Mouse (Mus musculus) midbrain, embryonic 11.5 days (tissue): Measurements from ENCODE around the gene Brca2. TPM values are rescaled to one million over a fixed set of nuclear protein-coding genes. Genes with fewer than 3 reads are reported as not detected.
"Not testable (repeated sequence)": the region's sequence is repeated elsewhere in the genome, so short reads cannot be mapped to it uniquely, and the experiment has no call there.

Source experiments
- ATAC-seq: fragments of 200-750 bp; cut with Nextera tagmentation; 2 replicates; pipeline ENCODE4 v1.8.0; 2017; ENCODE audit warnings: moderate TSS enrichment, moderate library complexity; ENCODE audit not compliant: low FRiP score
- DNase-seq: peaks from one replicate; pipeline ENCODE4 v3.0.0; 2015; ENCODE audit warnings: low spot score; ENCODE audit errors: missing footprints
- H3K27ac ChIP-seq: fragments of 300-500 bp; sonication (generic); 2 replicates; pipeline ENCODE4 v1.5.1; 2014; ENCODE audit warnings: low read depth, low read length
- H3K27me3 ChIP-seq: fragments of 300-500 bp; sonication (generic); 2 replicates; pipeline ENCODE4 v1.6.1; 2014; ENCODE audit warnings: mild to moderate bottlenecking, low read length, moderate library complexity, mixed read lengths; ENCODE audit not compliant: control insufficient read depth, insufficient read depth
- H3K36me3 ChIP-seq: fragments of 300-500 bp; sonication (generic); 2 replicates; pipeline ENCODE4 v1.6.1; 2014; ENCODE audit warnings: mild to moderate bottlenecking, low read length, moderate library complexity, mixed read lengths; ENCODE audit not compliant: control insufficient read depth, insufficient read depth
- H3K4me1 ChIP-seq: fragments of 300-500 bp; sonication (generic); 2 replicates; pipeline ENCODE4 v1.6.1; 2014; ENCODE audit warnings: low read length; ENCODE audit not compliant: control insufficient read depth, insufficient read depth
- H3K4me2 ChIP-seq: fragments of 300-500 bp; sonication (generic); 2 replicates; pipeline ENCODE4 v1.6.1; 2014; ENCODE audit warnings: mild to moderate bottlenecking, moderate library complexity
- H3K4me3 ChIP-seq: fragments of 300-500 bp; sonication (generic); 2 replicates; pipeline ENCODE4 v1.5.1; 2014; ENCODE audit warnings: low read depth, low read length
- H3K9ac ChIP-seq: fragments of 300-500 bp; sonication (generic); 2 replicates; pipeline ENCODE4 v1.6.1; 2014; ENCODE audit warnings: low read length
- H3K9me3 ChIP-seq: fragments of 300-500 bp; sonication (generic); 2 replicates; pipeline ENCODE4 v1.6.1; 2016; ENCODE audit warnings: low read length; ENCODE audit not compliant: control insufficient read depth
- WGBS: fragments of 180-500 bp; shearing (Covaris S2); extraction: QIAGEN DNeasy Blood & Tissue Kit; methylation state at CpG from one replicate; pipeline ENCODE4 v1.1.7; 2014; 5-methylcytosine and 5-hydroxymethylcytosine counted together
- polyA plus RNA-seq: library from polyadenylated mRNA; unstranded; fragments of >200 nt; fragmentation: Nextera tagmentation; extraction: Ambion mirVana; gene quantifications from 2 replicates; pipeline ENCODE4 v1.2.1, GENCODE M21; 2014

Brca2 gene
- 21.5 and 25.8 TPM in 2 replicates for polyA plus RNA-seq

GRCm38 (mm10) chr5:150521937-150522866 is at the start of gene Brca2:
TSS of gene Brca2 (plus strand) at chr5:150522630.
- Histone ChIP-seq H3K4me2 (peak within 1 kb of the TSS; percentile 50), H3K36me3 (no peaks in the 10 kb centered on the region), H3K4me3 (peak within 1 kb of the TSS; percentile 48), H3K9ac (peak within 1 kb of the TSS; percentile 70), H3K27ac (peak within 1 kb of the TSS; percentile 10; the same call in 1 of the 2 replicates), H3K27me3 (no peaks in the 10 kb centered on the region), H3K4me1 (no peaks in the 10 kb centered on the region), H3K9me3 (no peaks in the 10 kb centered on the region)
- DNase-seq (peak; percentile 99), ATAC-seq (peak; percentile 96)
- WGBS = 6% methylated on average over 60 of the region's 63 CpGs

GRCm38 (mm10) chr5:150477364-150477763 is 45.1 kb upstream of the Brca2 start:
- H3K27ac ChIP-seq = no peak overlapping the region
- 72% methylated on average over 4 of the region's 4 CpGs for WGBS
- no peak for ATAC-seq
- H3K9ac ChIP-seq = no peak overlapping the region
- H3K27me3 ChIP-seq = no peaks in the 10 kb centered on the region
- H3K4me3 ChIP-seq = no peak overlapping the region
- no peaks in the 10 kb centered on the region for H3K9me3 ChIP-seq
- no peak for DNase-seq
- no peak overlapping the region for H3K4me2 ChIP-seq
- no peaks in the 10 kb centered on the region for H3K36me3 ChIP-seq
- no peaks in the 10 kb centered on the region for H3K4me1 ChIP-seq

- Histone ChIP-seq H3K4me1 (no peaks in the 10 kb centered on the region), H3K27me3 (no peaks in the 10 kb centered on the region), H3K4me2 (no peak overlapping the region), H3K27ac (no peak overlapping the region), H3K9me3 (no peaks in the 10 kb centered on the region), H3K4me3 (no peak overlapping the region), H3K9ac (no peak overlapping the region), H3K36me3 (no peaks in the 10 kb centered on the region)
- 72% methylated on average over 4 of the region's 4 CpGs for WGBS
- ATAC-seq = no peak
- no peak for DNase-seq
Measured at GRCm38 (mm10) chr5:150478612-150479011, 43.8 kb upstream of the Brca2 start.

- Histone ChIP-seq H3K4me1 (no peaks in the 10 kb centered on the region), H3K27me3 (no peaks in the 10 kb centered on the region), H3K4me3 (no peak overlapping the region), H3K36me3 (no peaks in the 10 kb centered on the region), H3K27ac (no peak overlapping the region), H3K4me2 (no peak overlapping the region), H3K9me3 (no peaks in the 10 kb centered on the region), H3K9ac (no peak overlapping the region)
- 74% methylated on average over 3 of the region's 3 CpGs for WGBS
- DNase-seq (no peak), ATAC-seq (no peak)
Measured at GRCm38 (mm10) chr5:150485198-150485597, 37.2 kb upstream of the Brca2 start.

GRCm38 (mm10) chr5:150490285-150490684 is 32.1 kb upstream of the Brca2 start:
- DNase-seq = no peak
- 82% methylated on average over 3 of the region's 3 CpGs for WGBS
- ATAC-seq = no peak

GRCm38 (mm10) chr5:150490821-150491220 is 31.6 kb upstream of the Brca2 start:
- WGBS = 76% methylated on average over 8 of the region's 8 CpGs
- no peak overlapping the region for H3K4me2 ChIP-seq
- no peak overlapping the region for H3K4me3 ChIP-seq
- H3K9me3 ChIP-seq = no peaks in the 10 kb centered on the region
- ATAC-seq (no peak), DNase-seq (no peak)
- no peaks in the 10 kb centered on the region for H3K36me3 ChIP-seq
- H3K27me3 ChIP-seq = no peaks in the 10 kb centered on the region
- H3K27ac ChIP-seq = no peak overlapping the region
- no peaks in the 10 kb centered on the region for H3K4me1 ChIP-seq
- H3K9ac ChIP-seq = no peak overlapping the region

More at GRCm38 (mm10) chr5:150490285-150490684, 32.1 kb upstream of the Brca2 start:
- Histone ChIP-seq H3K27ac (no peak overlapping the region), H3K36me3 (no peaks in the 10 kb centered on the region), H3K9ac (no peak overlapping the region), H3K4me1 (no peaks in the 10 kb centered on the region), H3K27me3 (no peaks in the 10 kb centered on the region), H3K4me2 (no peak overlapping the region), H3K4me3 (no peak overlapping the region), H3K9me3 (no peaks in the 10 kb centered on the region)

GRCm38 (mm10) chr5:150491573-150492173 is 30.8 kb upstream of the Brca2 start:
- not testable (repeated sequence) for H3K4me2 ChIP-seq, H3K4me3 ChIP-seq, H3K27me3 ChIP-seq, H3K36me3 ChIP-seq, H3K4me1 ChIP-seq, H3K27ac ChIP-seq, DNase-seq, H3K9ac ChIP-seq, ATAC-seq, H3K9me3 ChIP-seq
- 88% methylated on average over 4 of the region's 4 CpGs for WGBS

- ATAC-seq (no peak), DNase-seq (no peak)
- Histone ChIP-seq H3K4me2 (no peak overlapping the region), H3K4me3 (no peak overlapping the region), H3K36me3 (no peaks in the 10 kb centered on the region), H3K27ac (no peak overlapping the region), H3K4me1 (no peaks in the 10 kb centered on the region), H3K27me3 (no peaks in the 10 kb centered on the region), H3K9me3 (no peaks in the 10 kb centered on the region), H3K9ac (no peak overlapping the region)
- 44% methylated on average over 6 of the region's 6 CpGs for WGBS
Measured at GRCm38 (mm10) chr5:150495792-150496191, 26.6 kb upstream of the Brca2 start.
